In the genomic region with DNA sequence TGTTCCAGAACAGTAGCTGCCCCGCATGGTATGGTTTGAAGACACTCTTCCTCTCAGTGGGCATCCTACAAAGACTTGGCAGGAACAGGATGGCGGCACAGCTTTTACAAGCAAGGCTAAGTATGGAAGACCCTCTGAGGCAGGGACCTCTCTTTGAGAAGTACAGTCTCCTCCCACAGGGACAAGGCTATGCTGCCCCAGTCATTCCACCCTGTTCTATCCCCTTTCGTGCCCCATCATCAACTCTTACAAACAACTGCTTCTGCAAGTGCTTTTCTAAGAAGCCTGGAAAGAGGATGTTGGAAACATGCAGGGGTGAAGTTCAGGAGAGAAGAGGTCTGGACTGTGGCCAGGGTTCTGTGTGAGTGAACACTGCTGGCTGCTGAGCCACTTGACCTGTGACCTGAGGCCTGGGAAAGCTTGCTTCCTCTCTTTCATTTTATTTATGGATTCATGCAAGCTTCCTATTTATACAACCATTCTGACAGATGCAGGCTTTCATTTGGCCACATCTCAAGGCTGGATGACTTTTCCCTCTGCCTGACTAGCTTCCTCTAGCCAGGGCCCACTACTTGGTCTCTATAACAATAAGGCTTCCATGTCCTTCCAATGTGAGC, we compare ENCODE assay signal across 9 mouse cellular contexts.
A peak's percentile ranks its signal among the peaks of the same experiment; 100 is the strongest.
DNase-seq lines count a peak whose midpoint lies in the region; ATAC-seq lines count a peak whose summit lies in the region.
"Had no signal": no experiment of that assay in that cellular context is flagged by ENCODE, and none has a peak within 500 bp of the region (broad histone marks: within the 10 kb centered on the region; RNA-seq: fewer than 3 reads in every experiment).

No protein-coding gene starts in this region.

- H3K9me3 ChIP-seq in heart, embryonic 12.5 days (replicated peaks), result peaks cover 13% of the 10 kb centered on the region

- H3K4me2 ChIP-seq in heart, embryonic 12.5 days, result no peak overlapping the region

- H3K27me3 ChIP-seq in heart, embryonic 12.5 days (replicated peaks), result no peaks in the 10 kb centered on the region

- 77% methylated on average over 3 of the region's 3 CpGs for WGBS in heart, embryonic 12.5 days

- no peak overlapping the region for H3K4me3 ChIP-seq in heart, embryonic 12.5 days
- H3K4me3 ChIP-seq: layer of hippocampus, adult 2 months had no signal

- H3K4me1 ChIP-seq in heart, embryonic 12.5 days (replicated peaks), result peaks cover 8% of the 10 kb centered on the region

- H3K27ac ChIP-seq in heart, embryonic 12.5 days (ENCODE audit: poor library complexity, severe bottlenecking), result no peak overlapping the region
- H3K27ac ChIP-seq: layer of hippocampus, adult 2 months had no signal

- DNase-seq in spleen, postnatal 36 days (ENCODE audit: low spot score in 2 of 2), result peak; percentile 22 to 45
- no peak for DNase-seq in spleen, adult 12 weeks (ENCODE audit: low spot score)
- peak; percentile 87 to 90 for DNase-seq in kidney, postnatal 36 days
- DNase-seq in yolk sac, embryonic 10.5 days (ENCODE audit: low spot score), result peak; percentile 73
- DNase-seq in cerebellum, postnatal 10 days, result no peak
- DNase-seq in layer of hippocampus, postnatal 10 days (ENCODE audit: low spot score in 2 of 2), result no peak

- peaks cover 2% of the 10 kb centered on the region; the same call in 1 of the 2 replicates for H3K36me3 ChIP-seq in heart, embryonic 12.5 days

- no peak overlapping the region for H3K9ac ChIP-seq in heart, embryonic 12.5 days

- ATAC-seq in heart, embryonic 12.5 days (ENCODE audit: insufficient number of reproducible peaks, low FRiP score), result peak; percentile 42; the same call in 1 of the 2 replicates
- ATAC-seq in cerebellum, adult (ENCODE audit: insufficient number of reproducible peaks, low FRiP score, low TSS enrichment), result no peak

Comparison
In these comparisons a context has a peak if more than half of its experiments do, and no peak if none do; other contexts are left out.
1. DNase-seq: peak in spleen, postnatal 36 days (2 of 2), kidney, postnatal 36 days (2 of 2) and yolk sac, embryonic 10.5 days (single experiment); none in spleen, adult 12 weeks (single experiment), cerebellum, postnatal 10 days (0 of 2) and layer of hippocampus, postnatal 10 days (0 of 2).